Mouse (Mus musculus) G1E (cell line): ENCODE data around the gene Kctd2. TPM values are rescaled to one million over a fixed set of nuclear protein-coding genes. Genes with fewer than 3 reads are reported as not detected.

Experiments used
- ATAC-seq: 2 replicates; pipeline ENCODE4 v1.8.0; 2016; ENCODE audit warnings: mild to moderate bottlenecking; ENCODE audit not compliant: insufficient number of reproducible peaks, poor library complexity, low FRiP score, severe bottlenecking; ENCODE audit errors: extremely low read depth
- DNase-seq: peaks from one replicate; pipeline ENCODE4 v3.0.0; 2012; ENCODE audit warnings: low spot score
- H3K27me3 ChIP-seq: 2 replicates; pipeline ENCODE4 v1.6.1; 2012; ENCODE audit warnings: mild to moderate bottlenecking, low read length, inconsistent platforms; ENCODE audit not compliant: insufficient read depth
- H3K36me3 ChIP-seq: replicated peaks from 2 replicates; pipeline ENCODE3; 2012; ENCODE audit warnings: mild to moderate bottlenecking, inconsistent platforms
- H3K4me1 ChIP-seq: 2 replicates; pipeline ENCODE4 v1.6.1; 2012; ENCODE audit warnings: low read depth, low read length, inconsistent platforms, mixed read lengths; ENCODE audit not compliant: insufficient read depth
- H3K4me3 ChIP-seq: 2 replicates; pipeline ENCODE4 v1.5.1; 2012; ENCODE audit warnings: low read depth, mild to moderate bottlenecking, inconsistent platforms, low read length, moderate library complexity, mixed read lengths
- H3K9me3 ChIP-seq: replicated peaks from 2 replicates; pipeline ENCODE4 v1.6.1; 2012; ENCODE audit warnings: inconsistent platforms
- CTCF ChIP-seq: IDR thresholded peaks from 2 replicates; pipeline ENCODE4 v1.5.1; 2012; ENCODE audit warnings: low read depth, low read length, inconsistent platforms, mixed read lengths
- GATA1 ChIP-seq: IDR thresholded peaks from 2 replicates; pipeline ENCODE4 v1.6.1; 2012; ENCODE audit warnings: borderline replicate concordance, low read length, inconsistent platforms, mixed read lengths
- GATA2 ChIP-seq: IDR thresholded peaks from 2 replicates; pipeline ENCODE4 v1.6.1; 2012; ENCODE audit warnings: low read depth, low read length, inconsistent platforms, borderline replicate concordance
- POLR2AphosphoS5 ChIP-seq: IDR thresholded peaks from 2 replicates; pipeline ENCODE4 v1.6.1; 2012; ENCODE audit warnings: low read depth, low read length, inconsistent platforms; ENCODE audit not compliant: insufficient replicate concordance
- TAL1 ChIP-seq: conservative IDR thresholded peaks from 2 replicates; pipeline ENCODE4 v1.6.1; 2012; ENCODE audit warnings: low read depth, low read length, inconsistent platforms, mixed read lengths
- polyA plus RNA-seq: library from polyadenylated mRNA; stranded (reverse); fragments of >175 nt; gene quantifications from 2 replicates; pipeline ENCODE4 v1.2.3, GENCODE M21; 2012
- total RNA-seq, 2 experiments: library from RNA; stranded (forward) in 1 of 2; stranded (reverse) in 1 of 2; fragments of 200-1000 nt in 1 of 2; fragments of >200 nt in 1 of 2; fragmentation: Nextera tagmentation in 1 of 2; gene quantifications; 2 replicates each; pipeline ENCODE4 v1.2.3; 2014 to 2017

The Kctd2 gene
- total and polyA plus RNA-seq, 3 experiments, result 15.2 to 17.5 (median 15.4) TPM

DNA sequence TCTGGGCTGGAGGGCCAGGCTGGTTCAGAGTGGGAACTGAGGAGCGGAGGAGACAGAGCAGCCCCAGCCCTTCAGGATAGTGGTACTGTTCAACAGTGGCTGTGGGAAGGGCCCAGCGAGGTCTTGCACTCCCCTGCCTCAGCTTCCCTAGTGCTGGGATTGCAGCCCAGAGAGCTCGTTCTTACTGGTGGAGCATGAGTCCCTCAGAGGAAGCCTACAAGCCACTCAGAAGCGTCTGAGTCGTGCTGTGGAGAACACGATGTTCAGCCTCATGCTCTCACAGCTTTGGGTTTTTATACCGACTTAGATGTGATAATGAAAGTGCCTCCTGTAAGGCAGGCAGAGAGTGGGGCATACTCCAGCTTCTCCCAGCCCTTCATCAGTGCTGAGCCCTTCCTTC, 4.7 kb downstream of the Kctd2 start:
- H3K4me1 ChIP-seq, result peaks cover 25% of the 10 kb centered on the region
- no peak for DNase-seq
- no peak overlapping the region for H3K4me3 ChIP-seq
- no peaks in the 10 kb centered on the region for H3K27me3 ChIP-seq
- TF ChIP-seq GATA2 (no peak), POLR2AphosphoS5 (no peak), TAL1 (no peak), GATA1 (no peak), CTCF (no peak)
- H3K36me3 ChIP-seq, result peaks cover 72% of the 10 kb centered on the region
- no peak for ATAC-seq
- H3K9me3 ChIP-seq, result no peaks in the 10 kb centered on the region

DNA sequence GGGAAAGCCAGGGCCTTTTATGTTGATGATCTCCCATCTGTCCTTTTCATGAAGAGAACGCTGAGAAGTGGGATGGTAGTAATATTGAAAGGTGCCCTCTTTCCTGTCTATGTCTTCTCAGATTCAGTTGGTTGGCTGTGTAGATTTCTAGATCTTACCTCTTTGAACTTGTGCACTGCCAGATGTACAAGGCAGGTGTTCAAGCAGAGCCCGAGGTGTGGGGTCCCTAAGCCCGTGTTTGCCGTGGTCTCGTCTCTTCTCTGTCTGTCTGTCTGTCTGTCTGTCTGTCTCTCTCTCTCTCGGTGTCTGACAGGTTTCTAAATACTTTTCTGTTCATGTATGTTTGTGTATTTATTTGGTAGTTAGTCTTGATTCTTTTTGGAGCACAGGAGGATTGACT, 5.7 kb downstream of the Kctd2 start:
- DNase-seq (no peak), ATAC-seq (no peak)
- no peak for TF ChIP-seq GATA2
- no peak for TF ChIP-seq GATA1
- no peak for TF ChIP-seq CTCF
- no peak for TF ChIP-seq POLR2AphosphoS5
- Histone ChIP-seq H3K4me1 (peaks cover 21% of the 10 kb centered on the region), H3K9me3 (no peaks in the 10 kb centered on the region), H3K4me3 (no peak overlapping the region), H3K36me3 (peaks cover 82% of the 10 kb centered on the region), H3K27me3 (no peaks in the 10 kb centered on the region)

DNA sequence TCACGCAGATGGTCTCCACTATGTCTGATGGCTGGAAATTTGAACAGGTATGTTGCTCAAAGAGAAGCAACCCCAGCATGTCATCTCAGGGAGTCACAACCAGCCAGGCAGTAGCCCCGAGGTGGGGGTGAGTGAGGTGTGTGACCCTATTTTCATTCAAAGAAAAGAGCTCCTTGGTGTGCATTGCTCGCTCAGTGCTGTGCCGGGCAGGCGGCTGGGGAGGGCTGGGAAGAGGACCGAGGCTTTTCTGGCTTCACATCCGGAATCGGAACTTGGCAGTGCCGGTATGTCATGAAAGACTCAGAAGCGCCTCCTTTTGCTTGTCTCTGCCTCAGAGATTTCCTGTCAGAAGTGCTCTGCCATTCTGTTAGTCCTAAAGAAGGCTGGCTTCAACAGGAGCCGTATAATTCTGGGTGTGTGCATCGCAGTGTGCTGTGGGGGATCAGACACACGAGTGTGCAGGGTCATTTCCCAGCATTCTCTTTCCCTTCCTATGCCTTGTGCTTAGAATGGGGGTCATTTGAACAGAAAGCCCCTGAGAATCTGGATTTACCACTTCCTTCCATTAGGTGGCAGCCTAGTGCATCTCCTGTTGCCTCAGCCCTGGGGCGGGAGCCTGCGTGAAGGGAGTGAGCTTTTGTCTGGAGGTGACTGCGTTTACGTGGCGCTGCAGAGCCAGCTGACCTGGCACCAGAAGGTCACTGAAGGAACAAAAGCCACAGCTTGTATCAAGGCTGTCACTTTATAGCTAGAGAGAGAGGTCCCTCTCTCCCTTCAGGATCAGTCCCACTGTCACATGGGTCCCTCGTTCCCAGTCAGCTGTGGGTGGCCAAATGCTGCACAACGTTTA, 7.8 kb downstream of the Kctd2 start:
- H3K4me3 ChIP-seq, result no peak overlapping the region
- TF ChIP-seq GATA2 (no peak), CTCF (peak; percentile 48), TAL1 (no peak)
- H3K27me3 ChIP-seq, result no peaks in the 10 kb centered on the region
- DNase-seq (peak; percentile 83), ATAC-seq (peak; percentile 63)
- H3K36me3 ChIP-seq, result peaks cover 92% of the 10 kb centered on the region
- peaks cover 3% of the 10 kb centered on the region for H3K4me1 ChIP-seq
- H3K9me3 ChIP-seq, result no peaks in the 10 kb centered on the region

DNA sequence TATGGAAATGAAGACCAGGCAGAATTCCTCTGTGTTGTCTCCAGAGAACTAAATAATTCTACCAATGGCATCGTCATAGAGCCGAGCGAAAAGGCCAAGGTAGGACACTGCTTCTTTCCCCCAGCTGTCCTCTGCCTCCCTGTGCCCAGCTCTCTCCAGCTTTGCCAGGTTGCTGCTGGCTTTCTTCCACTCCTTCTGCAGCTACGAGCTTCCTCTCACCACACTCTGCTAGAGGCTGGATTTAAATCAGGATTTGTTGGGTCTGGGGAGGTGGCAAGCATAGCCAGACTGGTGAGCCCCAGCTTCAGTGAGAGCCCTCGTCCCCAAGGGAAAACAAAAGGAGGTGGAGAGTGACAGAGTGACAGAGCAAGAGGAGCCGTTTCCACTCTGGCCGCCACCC, 9.4 kb downstream of the Kctd2 start:
- peaks cover 3% of the 10 kb centered on the region for H3K4me1 ChIP-seq
- ATAC-seq (no peak), DNase-seq (no peak)
- H3K27me3 ChIP-seq, result no peaks in the 10 kb centered on the region
- peaks cover 88% of the 10 kb centered on the region for H3K36me3 ChIP-seq
- TF ChIP-seq GATA2 (no peak), GATA1 (no peak), TAL1 (no peak), CTCF (no peak), POLR2AphosphoS5 (no peak)
- H3K9me3 ChIP-seq, result no peaks in the 10 kb centered on the region
- no peak overlapping the region for H3K4me3 ChIP-seq

DNA sequence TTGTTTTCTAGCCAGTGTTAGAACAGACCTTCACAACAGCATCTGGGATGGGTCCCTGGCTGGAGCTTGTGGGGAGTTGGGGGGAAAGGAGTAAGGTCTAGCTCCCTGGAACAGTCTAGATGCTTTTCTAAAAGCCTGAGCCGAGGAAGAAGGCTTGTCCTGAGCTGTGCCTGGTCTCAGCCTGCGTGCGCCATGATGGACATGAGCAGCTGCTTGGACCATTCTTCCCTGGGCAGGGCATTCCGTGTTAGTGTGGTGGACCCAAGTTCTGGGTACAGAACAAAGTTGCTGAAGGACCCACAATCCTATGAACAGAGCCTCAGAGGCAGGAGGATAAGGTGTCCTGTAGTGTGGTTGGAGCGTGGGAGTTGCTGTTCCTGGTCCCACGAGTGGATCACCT, 10.6 kb downstream of the Kctd2 start:
- Histone ChIP-seq H3K36me3 (peaks cover 75% of the 10 kb centered on the region), H3K27me3 (no peaks in the 10 kb centered on the region), H3K4me1 (peaks cover 6% of the 10 kb centered on the region), H3K4me3 (no peak overlapping the region), H3K9me3 (no peaks in the 10 kb centered on the region)
- TF ChIP-seq GATA2, result no peak
- TF ChIP-seq GATA1, result no peak
- no peak for TF ChIP-seq TAL1
- no peak for TF ChIP-seq POLR2AphosphoS5
- TF ChIP-seq CTCF, result no peak
- no peak for ATAC-seq
- no peak for DNase-seq

DNA sequence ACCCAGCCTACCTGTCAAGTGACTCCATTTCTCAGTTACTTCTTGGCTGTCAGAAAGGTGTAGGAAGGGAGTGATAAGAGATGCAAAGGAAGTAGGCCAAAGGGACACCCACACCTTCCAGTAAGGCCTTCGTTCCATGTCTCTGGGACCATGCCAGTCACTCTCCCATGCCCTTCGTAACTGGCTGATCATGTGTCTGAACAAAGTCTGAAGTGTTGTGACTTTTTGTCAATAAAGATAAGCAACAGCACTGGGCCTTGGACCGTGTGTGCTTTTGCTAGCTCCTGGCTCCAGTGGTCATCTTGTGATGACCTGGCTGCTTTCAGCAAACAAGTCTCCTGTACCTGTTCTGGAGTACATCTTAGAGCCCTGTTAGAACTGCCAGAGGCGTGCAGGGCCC, 12.9 kb downstream of the Kctd2 start:
- Histone ChIP-seq H3K4me1 (peaks cover 22% of the 10 kb centered on the region), H3K27me3 (no peaks in the 10 kb centered on the region), H3K36me3 (peaks cover 52% of the 10 kb centered on the region), H3K9me3 (no peaks in the 10 kb centered on the region), H3K4me3 (no peak overlapping the region)
- no peak for ATAC-seq
- TF ChIP-seq GATA1 (no peak), TAL1 (no peak), POLR2AphosphoS5 (no peak), GATA2 (no peak), CTCF (no peak)
- DNase-seq, result no peak
